ENCODE assay signal across 34 mouse cellular contexts in genomic region chrX:46328707-46329106, GRCm38 (mm10). TPM values are rescaled to one million over a fixed set of nuclear protein-coding genes. Genes with fewer than 3 reads are reported as not detected.
"Had no signal": no experiment of that assay in that cellular context is flagged by ENCODE, and none has a peak within 500 bp of the region (broad histone marks: within the 10 kb centered on the region; RNA-seq: fewer than 3 reads in every experiment).

Gene Actrt1, plus strand, starts transcription at chrX:46329007.

- H3K4me1 ChIP-seq: embryonic facial prominence, embryonic 10.5 days; embryonic facial prominence, embryonic 12.5 days; embryonic facial prominence, embryonic 13.5 days; embryonic facial prominence, embryonic 15.5 days; forebrain, embryonic 10.5 days; forebrain, embryonic 12.5 days; forebrain, embryonic 13.5 days; forebrain, embryonic 15.5 days had no signal

- H3K4me3 ChIP-seq: embryonic facial prominence, embryonic 10.5 days; embryonic facial prominence, embryonic 12.5 days; embryonic facial prominence, embryonic 13.5 days; embryonic facial prominence, embryonic 15.5 days; erythroblast, embryonic 14.5 days; forebrain, embryonic 10.5 days; forebrain, embryonic 12.5 days; forebrain, embryonic 13.5 days; forebrain, embryonic 15.5 days; gastrocnemius, adult 2 months; heart, adult 2 months had no signal

- DNase-seq: cerebellum, adult 8-10 months; cerebellum, adult 9-10 months; cerebellum, adult 9-11 months; cerebellum, postnatal 10 days; cerebellum, postnatal 14 days; cerebellum, postnatal 25 days; cerebellum, postnatal 36 days; embryo, embryonic 11 days; forebrain, postnatal 0 days; gastrocnemius, adult 2 months; gastrocnemius, postnatal 10 days; gastrocnemius, postnatal 14 days; gastrocnemius, postnatal 25 days; gastrocnemius, postnatal 36 days; heart, adult 11 months; heart, adult 18-20 months; heart, adult 2 months had no signal

- H3K27me3 ChIP-seq: embryonic facial prominence, embryonic 12.5 days; embryonic facial prominence, embryonic 13.5 days; embryonic facial prominence, embryonic 15.5 days; forebrain, embryonic 12.5 days; forebrain, embryonic 13.5 days; forebrain, embryonic 15.5 days had no signal

- H3K27ac ChIP-seq: embryonic facial prominence, embryonic 10.5 days; embryonic facial prominence, embryonic 12.5 days; embryonic facial prominence, embryonic 13.5 days; embryonic facial prominence, embryonic 15.5 days; forebrain, embryonic 10.5 days; forebrain, embryonic 12.5 days; forebrain, embryonic 13.5 days; forebrain, embryonic 15.5 days; gastrocnemius, adult 2 months; heart, adult 2 months had no signal

- H3K36me3 ChIP-seq: embryonic facial prominence, embryonic 10.5 days; embryonic facial prominence, embryonic 12.5 days; embryonic facial prominence, embryonic 13.5 days; embryonic facial prominence, embryonic 15.5 days; forebrain, embryonic 10.5 days; forebrain, embryonic 12.5 days; forebrain, embryonic 15.5 days had no signal

RNA-seq across cellular contexts. Expression of gene Actrt1, which starts in this region (rescaled TPM):
- polyA plus RNA-seq: cortical plate, adult 2 months; embryonic facial prominence, embryonic 10.5 days; embryonic facial prominence, embryonic 11.5 days; embryonic facial prominence, embryonic 12.5 days; embryonic facial prominence, embryonic 13.5 days; embryonic facial prominence, embryonic 14.5 days; embryonic facial prominence, embryonic 15.5 days; erythroblast, embryonic 14.5 days; forebrain, embryonic 10.5 days; forebrain, embryonic 11.5 days; forebrain, embryonic 12.5 days; forebrain, embryonic 13.5 days; forebrain, embryonic 14.5 days; forebrain, embryonic 15.5 days; forebrain, embryonic 16.5 days; forebrain, postnatal 0 days; frontal cortex, adult 2 months; gonadal fat pad, adult 2 months; heart, adult 2 months had no signal
